Mouse (Mus musculus): Measurements from ENCODE around the gene Gm21750. TPM values are rescaled to one million over a fixed set of nuclear protein-coding genes. Genes with fewer than 3 reads are reported as not detected.

The Gm21750 gene
- polyA plus RNA-seq, 1 experiment from 2014 or later: not detected

- no peak overlapping the region for H3K9ac ChIP-seq
- no peak overlapping the region for H3K4me2 ChIP-seq
- H3K4me3 ChIP-seq (ENCODE audit: low read depth, low read length): no peak overlapping the region
- no peaks in the 10 kb centered on the region for H3K27me3 ChIP-seq (ENCODE audit: insufficient read depth, low read length)
- DNase-seq (peak; percentile 20), ATAC-seq (ENCODE audit: insufficient read depth) (no peak)
- no peaks in the 10 kb centered on the region for H3K4me1 ChIP-seq (ENCODE audit: insufficient read depth)
- no peak overlapping the region for H3K27ac ChIP-seq (ENCODE audit: low read depth)
- H3K36me3 ChIP-seq (ENCODE audit: insufficient read depth): no peaks in the 10 kb centered on the region
- H3K9me3 ChIP-seq (ENCODE audit: low read depth, low read length): no peaks in the 10 kb centered on the region
- TF ChIP-seq CTCF (IDR thresholded peaks at IDR 0.05; ENCODE audit: low read depth): no peak
These were observed 23.6 kb upstream of the Gm21750 start for GRCm38 (mm10) chr14:73637460-73637859.

GRCm38 (mm10) chr14:73650179-73650578 lies 10.8 kb upstream of the Gm21750 start:
- H3K9ac ChIP-seq: no peak overlapping the region
- H3K9me3 ChIP-seq (ENCODE audit: low read depth, low read length): no peaks in the 10 kb centered on the region
- H3K36me3 ChIP-seq (ENCODE audit: insufficient read depth): no peaks in the 10 kb centered on the region
- 77% methylated on average over 4 of the region's 4 CpGs for WGBS
- H3K27ac ChIP-seq (ENCODE audit: low read depth): no peak overlapping the region
- TF ChIP-seq CTCF (IDR thresholded peaks at IDR 0.05; ENCODE audit: low read depth): no peak
- ATAC-seq (ENCODE audit: insufficient read depth) (no peak), DNase-seq (no peak)
- H3K4me3 ChIP-seq (ENCODE audit: low read depth, low read length): no peak overlapping the region
- no peaks in the 10 kb centered on the region for H3K4me1 ChIP-seq (ENCODE audit: insufficient read depth)
- no peak overlapping the region for H3K4me2 ChIP-seq
- no peaks in the 10 kb centered on the region for H3K27me3 ChIP-seq (ENCODE audit: insufficient read depth, low read length)

GRCm38 (mm10) chr14:73670091-73670490 lies 9.1 kb downstream of the Gm21750 start:
- Histone ChIP-seq H3K9me3 (ENCODE audit: low read depth, low read length) (no peaks in the 10 kb centered on the region), H3K36me3 (ENCODE audit: insufficient read depth) (no peaks in the 10 kb centered on the region), H3K4me1 (ENCODE audit: insufficient read depth) (no peaks in the 10 kb centered on the region), H3K27me3 (ENCODE audit: insufficient read depth, low read length) (no peaks in the 10 kb centered on the region), H3K27ac (ENCODE audit: low read depth) (no peak overlapping the region), H3K9ac (no peak overlapping the region), H3K4me3 (ENCODE audit: low read depth, low read length) (no peak overlapping the region), H3K4me2 (no peak overlapping the region)
- no peak for ATAC-seq (ENCODE audit: insufficient read depth)
- TF ChIP-seq CTCF (IDR thresholded peaks at IDR 0.05; ENCODE audit: low read depth): no peak
- DNase-seq: no peak
- WGBS: 68% methylated on average over 2 of the region's 2 CpGs

DNA sequence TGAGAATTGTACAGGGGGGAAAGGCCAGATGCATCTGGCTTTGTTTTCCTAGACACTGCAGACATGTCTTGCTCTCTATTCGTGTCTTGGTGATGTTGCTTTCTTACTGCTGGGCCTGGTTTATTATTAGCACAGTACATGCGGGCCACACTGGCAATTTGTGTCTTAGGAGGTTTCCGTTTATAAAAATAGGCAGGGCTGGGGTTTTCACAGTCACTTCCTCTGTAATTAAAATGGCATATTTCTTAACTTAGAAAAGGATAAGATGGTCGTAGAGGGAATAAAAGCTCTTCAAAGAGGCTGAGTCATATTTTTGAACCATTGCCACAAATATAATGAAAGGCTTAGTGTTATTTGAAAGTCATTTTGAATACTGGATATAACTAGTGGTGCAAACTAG lies 26.7 kb downstream of the Gm21750 start:
- DNase-seq (peak; percentile 34), ATAC-seq (ENCODE audit: insufficient read depth) (no peak)
- Histone ChIP-seq H3K36me3 (ENCODE audit: insufficient read depth) (no peaks in the 10 kb centered on the region), H3K9me3 (ENCODE audit: low read depth, low read length) (no peaks in the 10 kb centered on the region; the same call in 1 of the 2 replicates), H3K4me1 (ENCODE audit: insufficient read depth) (no peaks in the 10 kb centered on the region), H3K27ac (ENCODE audit: low read depth) (no peak overlapping the region), H3K27me3 (ENCODE audit: insufficient read depth, low read length) (no peaks in the 10 kb centered on the region), H3K9ac (no peak overlapping the region), H3K4me3 (ENCODE audit: low read depth, low read length) (no peak overlapping the region), H3K4me2 (no peak overlapping the region)
- TF ChIP-seq CTCF (IDR thresholded peaks at IDR 0.05; ENCODE audit: low read depth): no peak
- WGBS: 43% methylated on average over 4 of the region's 4 CpGs

DNA sequence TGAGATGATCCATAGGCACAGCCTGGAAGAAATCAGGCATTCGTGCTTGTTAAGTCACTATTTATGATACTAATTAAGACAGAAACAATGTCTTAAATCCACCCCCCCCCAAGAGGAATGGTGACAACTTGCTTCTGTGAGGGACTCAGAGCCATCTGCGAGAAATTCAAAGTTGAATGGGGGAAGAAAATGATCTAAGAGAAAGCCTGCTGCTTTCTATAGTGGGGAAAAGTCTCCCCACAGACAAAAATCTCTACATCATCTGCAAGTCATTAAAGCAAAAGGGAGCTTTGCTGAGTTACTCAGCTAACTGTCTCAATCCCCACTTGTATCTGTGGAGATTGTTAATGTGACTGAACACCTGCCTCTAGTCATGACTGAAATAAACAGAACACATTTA lies 27.4 kb downstream of the Gm21750 start:
- TF ChIP-seq CTCF (IDR thresholded peaks at IDR 0.05; ENCODE audit: low read depth): no peak
- ATAC-seq (ENCODE audit: insufficient read depth) (no peak), DNase-seq (no peak)
- H3K4me1 ChIP-seq (ENCODE audit: insufficient read depth): no peaks in the 10 kb centered on the region
- no peak overlapping the region for H3K27ac ChIP-seq (ENCODE audit: low read depth)
- no peak overlapping the region for H3K9ac ChIP-seq
- H3K27me3 ChIP-seq (ENCODE audit: insufficient read depth, low read length): no peaks in the 10 kb centered on the region
- H3K4me2 ChIP-seq: no peak overlapping the region
- no peak overlapping the region for H3K4me3 ChIP-seq (ENCODE audit: low read depth, low read length)
- no peaks in the 10 kb centered on the region for H3K36me3 ChIP-seq (ENCODE audit: insufficient read depth)
- no peaks in the 10 kb centered on the region; the same call in 1 of the 2 replicates for H3K9me3 ChIP-seq (ENCODE audit: low read depth, low read length)
- 75% methylated on average over 2 of the region's 2 CpGs for WGBS

DNA sequence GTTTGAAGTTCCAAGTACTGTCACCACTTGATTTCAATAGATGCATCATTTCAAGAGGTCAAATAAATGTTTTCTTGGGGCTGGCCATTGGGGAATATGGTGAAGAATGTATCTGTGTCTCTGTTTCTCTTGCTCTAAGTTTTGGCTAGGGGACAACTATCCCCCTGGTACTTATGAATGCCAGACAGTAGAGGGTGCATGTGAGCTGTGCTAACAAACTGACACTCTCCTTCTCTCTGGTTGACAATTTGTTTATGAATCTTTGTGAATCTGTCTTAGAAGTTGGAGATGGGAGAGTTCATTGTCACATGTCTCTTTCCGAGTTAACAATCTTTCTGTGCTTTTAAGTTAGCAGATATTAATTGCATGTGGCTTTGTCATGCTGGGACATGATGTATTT lies 39.2 kb downstream of the Gm21750 start:
- Histone ChIP-seq H3K36me3 (ENCODE audit: insufficient read depth) (no peaks in the 10 kb centered on the region), H3K27me3 (ENCODE audit: insufficient read depth, low read length) (no peaks in the 10 kb centered on the region), H3K9me3 (ENCODE audit: low read depth, low read length) (no peaks in the 10 kb centered on the region), H3K4me3 (ENCODE audit: low read depth, low read length) (no peak overlapping the region), H3K4me1 (ENCODE audit: insufficient read depth) (no peaks in the 10 kb centered on the region), H3K27ac (ENCODE audit: low read depth) (no peak overlapping the region), H3K4me2 (no peak overlapping the region), H3K9ac (no peak overlapping the region)
- WGBS: 21% methylated on average over 1 of the region's 1 CpGs
- ATAC-seq (ENCODE audit: insufficient read depth): no peak
- TF ChIP-seq CTCF (IDR thresholded peaks at IDR 0.05; ENCODE audit: low read depth): peak; percentile 77
- DNase-seq: peak; percentile 72

DNA sequence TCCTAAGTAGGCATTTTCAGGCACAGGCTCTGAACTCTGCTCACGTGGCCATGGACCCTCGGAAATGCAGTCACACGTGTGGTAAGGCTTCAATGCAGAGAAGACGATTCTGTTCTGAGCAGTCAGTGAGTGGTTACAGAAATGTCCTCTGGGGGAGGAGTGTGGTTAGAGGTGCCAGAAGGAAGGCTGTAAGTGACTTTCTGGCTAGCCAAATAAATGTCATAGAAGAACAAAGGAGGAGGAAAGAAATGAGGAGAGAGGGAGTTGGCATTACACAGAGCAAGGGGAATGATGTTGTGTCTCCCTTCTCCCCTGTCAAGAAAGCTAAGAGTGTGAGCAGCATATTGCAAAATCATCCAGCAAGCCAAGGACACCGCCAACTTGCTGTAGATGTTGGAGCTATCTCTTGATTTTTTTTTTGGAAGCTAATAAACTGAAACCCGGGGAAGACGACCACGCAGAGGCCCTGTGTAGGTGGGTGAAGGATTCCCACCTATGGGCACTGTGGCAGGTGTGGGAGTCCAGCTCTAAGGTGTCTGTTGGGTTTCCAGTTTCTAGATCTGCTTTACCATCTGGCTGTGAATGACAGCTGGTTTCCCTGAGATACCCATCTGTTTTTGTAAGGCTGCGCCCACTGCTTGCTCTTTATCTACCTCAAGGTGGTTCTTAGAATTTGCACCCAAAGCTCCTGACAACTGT lies 48.5 kb downstream of the Gm21750 start:
- H3K36me3 ChIP-seq (ENCODE audit: insufficient read depth): no peaks in the 10 kb centered on the region
- no peak overlapping the region for H3K27ac ChIP-seq (ENCODE audit: low read depth)
- H3K9me3 ChIP-seq (ENCODE audit: low read depth, low read length): no peaks in the 10 kb centered on the region
- H3K4me2 ChIP-seq: no peak overlapping the region
- WGBS: 70% methylated on average over 9 of the region's 9 CpGs
- ATAC-seq (ENCODE audit: insufficient read depth) (no peak), DNase-seq (peak; percentile 12)
- H3K4me1 ChIP-seq (ENCODE audit: insufficient read depth): no peaks in the 10 kb centered on the region
- H3K9ac ChIP-seq: no peak overlapping the region
- no peak overlapping the region for H3K4me3 ChIP-seq (ENCODE audit: low read depth, low read length)
- H3K27me3 ChIP-seq (ENCODE audit: insufficient read depth, low read length): no peaks in the 10 kb centered on the region
- no peak for TF ChIP-seq CTCF (IDR thresholded peaks at IDR 0.05; ENCODE audit: low read depth)

Other genes with a start within 250 kb of the Gm21750 start
- gene Med4, start 151.2 kb upstream of the Gm21750 start, polyA plus RNA-seq (2014; fragmentation: Nextera tagmentation; extraction: Ambion mirVana): 91.8 and 97.9 TPM in 2 replicates
- 102 and 112 TPM in 2 replicates for gene Sucla2, start 135.9 kb upstream of the Gm21750 start, polyA plus RNA-seq (2014; fragmentation: Nextera tagmentation; extraction: Ambion mirVana)
- 7.2 and 9.0 TPM in 2 replicates for gene Nudt15, start 113.0 kb upstream of the Gm21750 start, polyA plus RNA-seq (2014; fragmentation: Nextera tagmentation; extraction: Ambion mirVana)

Data from lung, embryonic 14.5 days (tissue).